Mouse (Mus musculus) hindbrain, postnatal 0 days (tissue): Measurements from ENCODE around the gene Ryr3. TPM values are rescaled to one million over a fixed set of nuclear protein-coding genes. Genes with fewer than 3 reads are reported as not detected.

Source experiments
- ATAC-seq: fragments of 200-750 bp; cut with Nextera tagmentation; 2 replicates; pipeline ENCODE4 v1.8.0; 2017; ENCODE audit warnings: mild to moderate bottlenecking, moderate TSS enrichment, moderate library complexity
- DNase-seq: peaks from one replicate; pipeline ENCODE4 v3.0.0-alpha.2; 2015; ENCODE audit warnings: low spot score
- H3K27ac ChIP-seq: fragments of 300-500 bp; sonication (generic); 2 replicates; pipeline ENCODE4 v1.5.1; 2014; ENCODE audit warnings: mild to moderate bottlenecking
- H3K27me3 ChIP-seq: fragments of 300-500 bp; sonication (generic); 2 replicates; pipeline ENCODE4 v1.6.1; 2014; ENCODE audit warnings: low read length, mixed read lengths; ENCODE audit not compliant: insufficient read depth
- H3K36me3 ChIP-seq: fragments of 300-500 bp; sonication (generic); 2 replicates; pipeline ENCODE4 v1.6.1; 2014; ENCODE audit warnings: low read length, mixed read lengths; ENCODE audit not compliant: insufficient read depth
- H3K4me1 ChIP-seq: fragments of 300-500 bp; sonication (generic); 2 replicates; pipeline ENCODE4 v1.6.1; 2014; ENCODE audit warnings: antibody characterized with exemption, low read length, mixed read lengths; ENCODE audit not compliant: insufficient read depth
- H3K4me2 ChIP-seq: fragments of 300-500 bp; sonication (generic); 2 replicates; pipeline ENCODE4 v1.6.1; 2014; ENCODE audit warnings: low read depth, mild to moderate bottlenecking, low read length, moderate library complexity, mixed read lengths
- H3K4me3 ChIP-seq: fragments of 300-500 bp; sonication (generic); 2 replicates; pipeline ENCODE4 v1.5.1; 2014; ENCODE audit warnings: low read length
- H3K9ac ChIP-seq: fragments of 300-500 bp; sonication (generic); replicated peaks from 2 replicates; pipeline ENCODE4 v1.6.1; 2014; ENCODE audit warnings: mild to moderate bottlenecking, low read length, moderate library complexity, mixed read lengths
- H3K9me3 ChIP-seq: fragments of 300-500 bp; sonication (generic); 2 replicates; pipeline ENCODE4 v1.6.1; 2016; ENCODE audit warnings: low read length, mixed read lengths
- CTCF ChIP-seq: IDR thresholded peaks from 2 replicates; pipeline ENCODE4 v1.5.1; 2016; ENCODE audit warnings: antibody characterized with exemption, control low read depth, low read depth
- WGBS: fragments of 180-500 bp; shearing (Covaris S2); extraction: QIAGEN DNeasy Blood & Tissue Kit; methylation state at CpG from one replicate; pipeline ENCODE4 v1.1.7; 2014; 5-methylcytosine and 5-hydroxymethylcytosine counted together
- polyA plus RNA-seq: library from polyadenylated mRNA; unstranded; fragments of >200 nt; fragmentation: Nextera tagmentation; extraction: Ambion mirVana; gene quantifications from 2 replicates; pipeline ENCODE4 v1.2.1, GENCODE M21; 2015
- total RNA-seq: library from RNA; depleted of rRNA; stranded (reverse); fragments of >200 nt; gene quantifications from 2 replicates; pipeline ENCODE4 v1.2.3, GENCODE M21; 2014

Gene Ryr3
- total and polyA plus RNA-seq, 2 experiments from 2014 or later, result 5.7 to 12.7 TPM

- DNase-seq, result no peak
- Histone ChIP-seq H3K36me3 (no peaks in the 10 kb centered on the region), H3K27me3 (no peaks in the 10 kb centered on the region), H3K4me1 (no peaks in the 10 kb centered on the region), H3K27ac (no peak overlapping the region), H3K4me3 (no peak overlapping the region), H3K9ac (no peak overlapping the region), H3K9me3 (no peaks in the 10 kb centered on the region), H3K4me2 (no peak overlapping the region)
- no peak for TF ChIP-seq CTCF
- ATAC-seq, result no peak
- WGBS, result 88% methylated on average over 3 of the region's 3 CpGs
Measured at GRCm38 (mm10) chr2:112625156-112625555, 591.7 kb downstream of the Ryr3 start.

GRCm38 (mm10) chr2:112617206-112617605 is 599.7 kb downstream of the Ryr3 start:
- 26% methylated on average over 3 of the region's 3 CpGs for WGBS
- no peaks in the 10 kb centered on the region for H3K36me3 ChIP-seq
- no peak for DNase-seq
- TF ChIP-seq CTCF, result no peak
- no peaks in the 10 kb centered on the region for H3K4me1 ChIP-seq
- no peak overlapping the region for H3K4me3 ChIP-seq
- no peak overlapping the region for H3K9ac ChIP-seq
- ATAC-seq, result no peak
- no peaks in the 10 kb centered on the region for H3K27me3 ChIP-seq
- H3K9me3 ChIP-seq, result no peaks in the 10 kb centered on the region
- H3K4me2 ChIP-seq, result no peak overlapping the region
- no peak overlapping the region for H3K27ac ChIP-seq

GRCm38 (mm10) chr2:112614375-112614774 is 602.5 kb downstream of the Ryr3 start:
- Histone ChIP-seq H3K9ac (no peak overlapping the region), H3K36me3 (no peaks in the 10 kb centered on the region), H3K27ac (no peak overlapping the region), H3K9me3 (no peaks in the 10 kb centered on the region), H3K4me2 (no peak overlapping the region), H3K4me3 (no peak overlapping the region), H3K4me1 (no peaks in the 10 kb centered on the region), H3K27me3 (no peaks in the 10 kb centered on the region)
- peak; percentile 58 for ATAC-seq
- TF ChIP-seq CTCF, result no peak
- WGBS, result 75% methylated on average over 7 of the region's 7 CpGs
- DNase-seq, result no peak

DNA sequence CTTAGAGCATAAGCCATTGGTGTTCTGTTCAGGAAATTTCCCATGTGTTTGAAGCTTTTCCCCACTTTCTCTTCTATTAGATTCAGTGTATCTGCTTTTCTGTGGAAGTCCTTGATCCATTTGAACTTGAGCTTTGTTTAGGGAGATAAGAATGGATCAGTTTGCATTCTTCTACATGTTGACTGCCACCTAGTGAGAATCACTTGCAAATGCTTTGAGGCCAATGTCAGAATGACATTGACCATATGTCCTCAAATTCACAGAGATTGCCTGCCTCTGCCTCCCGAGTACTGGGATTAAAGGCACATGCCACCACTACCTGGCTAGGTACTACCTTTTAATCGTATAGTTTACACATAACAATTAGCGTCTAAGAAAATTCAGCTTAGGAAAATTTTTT is 604.3 kb downstream of the Ryr3 start:
- Histone ChIP-seq H3K4me3 (no peak overlapping the region), H3K36me3 (no peaks in the 10 kb centered on the region), H3K4me1 (no peaks in the 10 kb centered on the region), H3K9ac (no peak overlapping the region), H3K27me3 (no peaks in the 10 kb centered on the region), H3K9me3 (no peaks in the 10 kb centered on the region), H3K27ac (no peak overlapping the region), H3K4me2 (no peak overlapping the region)
- 82% methylated on average over 3 of the region's 3 CpGs for WGBS
- TF ChIP-seq CTCF, result peak; percentile 23
- DNase-seq (no peak), ATAC-seq (no peak)

GRCm38 (mm10) chr2:112606536-112606935 is 610.4 kb downstream of the Ryr3 start:
- DNase-seq (no peak), ATAC-seq (no peak)
- Histone ChIP-seq H3K27ac (no peak overlapping the region), H3K27me3 (no peaks in the 10 kb centered on the region; the same call in 1 of the 2 replicates), H3K9me3 (no peaks in the 10 kb centered on the region), H3K36me3 (no peaks in the 10 kb centered on the region), H3K4me2 (no peak overlapping the region), H3K9ac (no peak overlapping the region), H3K4me1 (no peaks in the 10 kb centered on the region), H3K4me3 (no peak overlapping the region)
- 82% methylated on average over 3 of the region's 3 CpGs for WGBS
- TF ChIP-seq CTCF, result no peak

DNA sequence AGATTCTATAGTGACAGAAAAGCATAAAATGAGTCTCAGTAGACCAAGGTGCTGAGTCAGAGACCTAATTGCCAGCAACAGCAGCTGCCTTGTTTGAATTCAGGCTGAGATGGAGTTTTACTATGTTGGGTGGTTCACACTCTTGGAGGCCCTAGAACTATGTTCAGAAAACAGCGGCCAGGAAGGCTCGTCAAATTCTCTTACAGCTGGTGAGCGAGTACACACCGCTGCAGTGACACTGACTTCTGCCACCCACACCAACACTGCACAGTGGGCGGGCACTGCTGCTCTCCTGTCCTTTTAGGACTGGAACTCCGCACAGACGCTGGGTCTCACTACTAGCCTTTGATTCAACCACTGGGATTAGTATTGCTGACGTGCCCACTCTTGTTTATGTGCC is 614.4 kb downstream of the Ryr3 start:
- 68% methylated on average over 8 of the region's 8 CpGs for WGBS

GRCm38 (mm10) chr2:112600222-112600621 is 616.7 kb downstream of the Ryr3 start:
- 41% methylated on average over 10 of the region's 10 CpGs for WGBS
- Histone ChIP-seq H3K4me3 (no peak overlapping the region), H3K4me1 (no peaks in the 10 kb centered on the region), H3K9ac (no peak overlapping the region), H3K27ac (no peak overlapping the region), H3K27me3 (no peaks in the 10 kb centered on the region; the same call in 1 of the 2 replicates), H3K4me2 (no peak overlapping the region), H3K9me3 (no peaks in the 10 kb centered on the region), H3K36me3 (no peaks in the 10 kb centered on the region)
- TF ChIP-seq CTCF, result no peak
- ATAC-seq (peak; percentile 66), DNase-seq (peak; percentile 8)

More for the DNA sequence above, 614.4 kb downstream of the Ryr3 start:
- no peak for DNase-seq
- Histone ChIP-seq H3K4me3 (no peak overlapping the region), H3K4me1 (no peaks in the 10 kb centered on the region), H3K36me3 (no peaks in the 10 kb centered on the region), H3K27ac (no peak overlapping the region), H3K27me3 (no peaks in the 10 kb centered on the region; the same call in 1 of the 2 replicates), H3K9ac (no peak overlapping the region), H3K4me2 (no peak overlapping the region), H3K9me3 (no peaks in the 10 kb centered on the region)
- ATAC-seq, result peak; percentile 50; the same call in 1 of the 2 replicates
- TF ChIP-seq CTCF, result no peak
